Mouse (Mus musculus) forebrain, embryonic 14.5 days (tissue): ENCODE data around the gene Txndc2. TPM values are rescaled to one million over a fixed set of nuclear protein-coding genes. Genes with fewer than 3 reads are reported as not detected.

ENCODE experiments used
- ATAC-seq: fragments of 200-750 bp; cut with Nextera tagmentation; 2 replicates; pipeline ENCODE4 v1.8.0; 2017; ENCODE audit warnings: mild to moderate bottlenecking, moderate library complexity
- DNase-seq: peaks from one replicate; pipeline ENCODE4 v3.0.0-alpha.2; 2015; ENCODE audit warnings: low spot score
- H3K27ac ChIP-seq: fragments of 300-500 bp; sonication (generic); 2 replicates; pipeline ENCODE4 v1.5.1; 2014; ENCODE audit warnings: low read depth, mild to moderate bottlenecking, control low read depth, low read length, moderate library complexity
- H3K27me3 ChIP-seq: fragments of 300-500 bp; sonication (generic); replicated peaks from 2 replicates; pipeline ENCODE4 v1.6.1; 2014; ENCODE audit warnings: low read length, control low read depth, mixed read lengths; ENCODE audit not compliant: control insufficient read depth, insufficient read depth
- H3K36me3 ChIP-seq: fragments of 300-500 bp; sonication (generic); 2 replicates; pipeline ENCODE4 v1.6.1; 2014; ENCODE audit warnings: low read length, control low read depth; ENCODE audit not compliant: control insufficient read depth, insufficient read depth
- H3K4me1 ChIP-seq: fragments of 300-500 bp; sonication (generic); 2 replicates; pipeline ENCODE4 v1.6.1; 2014; ENCODE audit warnings: antibody characterized with exemption, low read length, control low read depth; ENCODE audit not compliant: control insufficient read depth, insufficient read depth
- H3K4me2 ChIP-seq: fragments of 300-500 bp; sonication (generic); 2 replicates; pipeline ENCODE4 v1.6.1; 2014; ENCODE audit warnings: mild to moderate bottlenecking, control low read depth, low read length
- H3K4me3 ChIP-seq: fragments of 300-500 bp; sonication (generic); 2 replicates; pipeline ENCODE4 v1.5.1; 2014; ENCODE audit warnings: low read depth, low read length, control low read depth
- H3K9ac ChIP-seq: fragments of 300-500 bp; sonication (generic); 2 replicates; pipeline ENCODE4 v1.6.1; 2014; ENCODE audit warnings: mild to moderate bottlenecking, low read length, control low read depth, moderate library complexity
- H3K9me3 ChIP-seq: fragments of 300-500 bp; sonication (generic); replicated peaks from 2 replicates; pipeline ENCODE4 v1.6.1; 2016; ENCODE audit warnings: low read length, control low read depth, mixed read lengths; ENCODE audit not compliant: control insufficient read depth
- WGBS: fragments of 180-500 bp; shearing (Covaris S2); extraction: QIAGEN DNeasy Blood & Tissue Kit; methylation state at CpG from one replicate; pipeline ENCODE4 v1.1.7; 2014; 5-methylcytosine and 5-hydroxymethylcytosine counted together
- polyA plus RNA-seq: library from polyadenylated mRNA; unstranded; fragments of >200 nt; fragmentation: Nextera tagmentation; extraction: Ambion mirVana; gene quantifications from 2 replicates; pipeline ENCODE4 v1.2.1, GENCODE M21; 2014

Gene Txndc2
- polyA plus RNA-seq, 1 experiment from 2014 or later, result 0.19 TPM

DNA sequence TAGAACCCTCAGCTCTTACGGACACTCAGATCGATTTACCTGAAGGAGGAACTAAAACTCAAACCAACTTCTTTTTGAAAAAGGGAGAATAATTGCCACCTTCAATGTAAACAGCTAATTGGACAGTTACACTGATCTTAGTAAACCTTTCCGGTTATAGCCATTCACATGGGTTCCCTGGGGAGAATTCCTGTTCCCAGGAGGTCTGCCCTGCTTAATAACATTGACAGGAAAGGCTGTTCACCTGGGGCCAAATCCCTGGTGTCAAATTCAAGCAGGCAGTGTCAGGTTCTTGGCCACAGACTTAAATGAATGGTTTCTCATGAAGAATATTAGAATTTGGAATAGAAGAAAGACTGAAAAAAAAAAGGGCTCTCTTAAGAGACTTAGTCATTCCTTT lies 34.0 kb upstream of the Txndc2 start:
- Histone ChIP-seq H3K4me2 (no peak overlapping the region), H3K4me3 (no peak overlapping the region), H3K27me3 (no peaks in the 10 kb centered on the region), H3K36me3 (no peaks in the 10 kb centered on the region), H3K9ac (no peak overlapping the region), H3K9me3 (no peaks in the 10 kb centered on the region), H3K27ac (no peak overlapping the region), H3K4me1 (no peaks in the 10 kb centered on the region)
- ATAC-seq (no peak), DNase-seq (no peak)
- WGBS, result 80% methylated on average over 3 of the region's 3 CpGs

DNA sequence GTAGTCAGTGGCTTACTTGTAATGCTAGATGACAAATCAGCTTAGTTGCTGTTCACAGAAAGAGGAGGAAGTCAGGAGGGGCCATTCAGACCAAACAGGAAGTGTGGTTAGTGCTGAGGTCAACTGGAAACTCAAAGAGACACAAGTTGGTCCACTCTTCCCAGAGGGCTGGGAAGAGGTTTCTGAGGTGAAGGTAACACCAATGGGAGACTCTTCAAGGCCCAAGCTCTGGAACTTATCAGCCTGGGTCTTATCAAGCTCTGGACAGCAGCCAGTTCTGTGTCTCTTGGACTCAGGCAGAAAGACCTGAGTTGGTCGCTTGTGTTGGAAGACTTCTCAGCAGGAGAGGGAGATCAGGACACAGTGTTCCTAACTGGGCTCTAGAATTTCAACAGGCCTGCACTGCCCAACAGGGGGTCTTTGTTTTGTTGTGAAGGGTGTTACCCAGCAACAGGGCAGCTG lies 32.8 kb upstream of the Txndc2 start:
- DNase-seq, result no peak
- WGBS, result 57% methylated on average over 1 of the region's 1 CpGs
- H3K4me3 ChIP-seq, result no peak overlapping the region

DNA sequence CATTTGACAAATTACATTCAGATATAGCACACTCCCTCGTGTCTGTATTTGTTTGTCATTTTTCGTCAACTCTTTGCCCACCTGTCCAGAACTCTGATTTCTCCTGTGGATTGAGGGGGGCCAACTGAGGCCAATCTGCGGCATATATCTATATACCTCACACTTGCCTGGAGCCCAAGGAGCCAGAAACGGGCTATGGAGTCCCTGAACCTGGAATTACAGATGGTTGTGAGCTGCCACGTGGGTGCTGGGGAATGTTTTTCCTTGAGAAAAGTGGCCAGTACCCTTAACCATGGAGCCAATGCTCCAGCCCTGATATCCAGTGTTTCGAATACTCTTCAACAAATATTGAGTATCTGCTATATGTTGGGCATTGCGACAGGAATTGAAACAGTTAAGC lies 31.0 kb upstream of the Txndc2 start:
- ATAC-seq, result no peak

More for the DNA sequence above, 32.8 kb upstream of the Txndc2 start:
- no peak overlapping the region for H3K4me2 ChIP-seq
- H3K27me3 ChIP-seq, result no peaks in the 10 kb centered on the region
- ATAC-seq, result no peak
- no peak overlapping the region for H3K9ac ChIP-seq
- H3K4me1 ChIP-seq, result no peaks in the 10 kb centered on the region
- no peaks in the 10 kb centered on the region for H3K9me3 ChIP-seq
- H3K36me3 ChIP-seq, result no peaks in the 10 kb centered on the region
- no peak overlapping the region for H3K27ac ChIP-seq

GRCm38 (mm10) chr17:65669061-65669460 lies 27.1 kb upstream of the Txndc2 start:
- no peaks in the 10 kb centered on the region for H3K27me3 ChIP-seq
- H3K4me1 ChIP-seq, result no peaks in the 10 kb centered on the region
- 93% methylated on average over 4 of the region's 4 CpGs for WGBS
- DNase-seq, result no peak
- no peak overlapping the region for H3K4me2 ChIP-seq
- H3K9me3 ChIP-seq, result no peaks in the 10 kb centered on the region
- H3K9ac ChIP-seq, result no peak overlapping the region
- no peak for ATAC-seq
- peaks cover 6% of the 10 kb centered on the region; the same call in 1 of the 2 replicates for H3K36me3 ChIP-seq
- H3K4me3 ChIP-seq, result no peak overlapping the region
- no peak overlapping the region for H3K27ac ChIP-seq

More for the DNA sequence above, 31.0 kb upstream of the Txndc2 start:
- Histone ChIP-seq H3K4me1 (no peaks in the 10 kb centered on the region), H3K4me3 (no peak overlapping the region), H3K9me3 (no peaks in the 10 kb centered on the region), H3K36me3 (no peaks in the 10 kb centered on the region), H3K4me2 (no peak overlapping the region), H3K27ac (no peak overlapping the region), H3K27me3 (no peaks in the 10 kb centered on the region), H3K9ac (no peak overlapping the region)
- 89% methylated on average over 7 of the region's 7 CpGs for WGBS
- DNase-seq, result no peak

GRCm38 (mm10) chr17:65667792-65668191 lies 25.8 kb upstream of the Txndc2 start:
- H3K4me3 ChIP-seq, result no peak overlapping the region
- H3K36me3 ChIP-seq, result peaks cover 6% of the 10 kb centered on the region; the same call in 1 of the 2 replicates
- DNase-seq (no peak), ATAC-seq (no peak)
- H3K9ac ChIP-seq, result no peak overlapping the region
- H3K27me3 ChIP-seq, result no peaks in the 10 kb centered on the region
- WGBS, result 87% methylated on average over 14 of the region's 14 CpGs
- no peak overlapping the region for H3K27ac ChIP-seq
- no peak overlapping the region for H3K4me2 ChIP-seq
- no peaks in the 10 kb centered on the region for H3K4me1 ChIP-seq
- H3K9me3 ChIP-seq, result no peaks in the 10 kb centered on the region

GRCm38 (mm10) chr17:65666388-65667161 lies 24.6 kb upstream of the Txndc2 start:
- Histone ChIP-seq H3K4me2 (no peak overlapping the region), H3K27me3 (no peaks in the 10 kb centered on the region), H3K4me1 (no peaks in the 10 kb centered on the region), H3K27ac (no peak overlapping the region), H3K36me3 (peaks cover 6% of the 10 kb centered on the region; the same call in 1 of the 2 replicates), H3K9me3 (no peaks in the 10 kb centered on the region), H3K9ac (no peak overlapping the region), H3K4me3 (no peak overlapping the region)
- no peak for ATAC-seq
- WGBS, result 91% methylated on average over 17 of the region's 17 CpGs
- DNase-seq, result no peak

DNA sequence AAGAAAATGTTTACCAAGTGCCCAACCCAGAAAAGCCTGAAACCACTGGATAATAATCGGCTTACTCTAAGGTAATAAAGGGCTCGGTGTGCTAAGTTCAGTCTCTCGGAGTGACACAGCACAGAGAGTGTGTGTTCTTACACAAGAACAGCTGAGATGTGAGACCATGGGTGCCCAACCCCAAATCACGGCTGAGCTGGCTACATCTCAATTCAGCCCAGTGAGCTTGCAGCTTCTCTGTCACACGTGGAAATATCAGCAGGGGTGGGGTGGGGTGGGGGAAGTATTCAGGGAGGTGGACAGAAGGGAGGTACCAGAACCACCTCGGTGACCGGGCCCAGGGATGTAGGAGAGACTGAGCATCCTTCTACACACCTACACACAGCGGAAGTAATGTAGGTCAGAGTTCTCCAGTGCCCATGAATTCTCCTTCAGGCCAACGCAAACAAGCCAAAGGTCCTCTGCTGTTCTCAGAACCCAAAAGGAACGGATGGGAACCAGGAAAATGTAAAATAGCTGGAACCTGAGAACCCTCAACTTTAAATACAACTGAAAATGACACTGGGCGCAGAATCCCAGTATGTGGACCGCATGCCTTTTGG lies 23.9 kb upstream of the Txndc2 start:
- no peak overlapping the region for H3K4me2 ChIP-seq
- H3K9me3 ChIP-seq, result no peaks in the 10 kb centered on the region
- no peak for DNase-seq
- no peaks in the 10 kb centered on the region for H3K4me1 ChIP-seq
- H3K27me3 ChIP-seq, result no peaks in the 10 kb centered on the region
- WGBS, result 94% methylated on average over 12 of the region's 12 CpGs
- no peak overlapping the region for H3K4me3 ChIP-seq
- peaks cover 6% of the 10 kb centered on the region; the same call in 1 of the 2 replicates for H3K36me3 ChIP-seq
- H3K27ac ChIP-seq, result no peak overlapping the region
- no peak overlapping the region for H3K9ac ChIP-seq
- no peak for ATAC-seq

- no peak for ATAC-seq
These were observed 21.5 kb upstream of the Txndc2 start for GRCm38 (mm10) chr17:65663329-65664078.

More at GRCm38 (mm10) chr17:65663329-65664078, 21.5 kb upstream of the Txndc2 start:
- no peak overlapping the region for H3K4me3 ChIP-seq
- DNase-seq, result no peak
- H3K36me3 ChIP-seq, result peaks cover 6% of the 10 kb centered on the region; the same call in 1 of the 2 replicates
- 83% methylated on average over 14 of the region's 14 CpGs for WGBS
- no peak overlapping the region for H3K9ac ChIP-seq
- H3K4me2 ChIP-seq, result no peak overlapping the region
- no peaks in the 10 kb centered on the region for H3K27me3 ChIP-seq
- H3K9me3 ChIP-seq, result no peaks in the 10 kb centered on the region
- no peaks in the 10 kb centered on the region for H3K4me1 ChIP-seq
- no peak overlapping the region for H3K27ac ChIP-seq
